Mouse (Mus musculus): Measurements from ENCODE around the gene Krtap4-16.
"Not testable (repeated sequence)": the region's sequence is repeated elsewhere in the genome, so short reads cannot be mapped to it uniquely, and the experiment has no call there.

Krtap4-16 gene

DNA sequence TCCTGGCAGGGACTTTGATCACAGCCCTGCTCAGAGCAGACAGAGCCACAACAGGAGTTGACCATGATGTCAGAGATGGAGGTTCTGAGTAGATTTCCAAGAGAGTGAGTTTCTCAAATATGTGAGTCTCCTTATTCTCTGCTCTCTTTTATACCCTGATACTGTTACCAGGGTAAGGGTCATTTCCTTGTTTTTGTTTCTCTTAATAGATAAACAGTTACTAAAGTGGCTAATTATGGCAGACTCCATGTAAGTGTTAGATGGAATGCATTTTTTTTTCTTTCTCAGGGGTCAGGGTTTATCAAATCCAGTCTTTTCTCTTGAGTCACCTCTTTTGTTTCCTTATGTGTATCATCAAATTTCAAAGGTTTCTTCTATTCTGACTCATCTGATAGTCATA is at the start of gene Krtap4-16:
Gene Krtap4-16, minus strand, starts transcription at position 101 of the 400 bp plus-strand sequence.
- no peak for DNase-seq (ENCODE audit: low spot score)

DNA sequence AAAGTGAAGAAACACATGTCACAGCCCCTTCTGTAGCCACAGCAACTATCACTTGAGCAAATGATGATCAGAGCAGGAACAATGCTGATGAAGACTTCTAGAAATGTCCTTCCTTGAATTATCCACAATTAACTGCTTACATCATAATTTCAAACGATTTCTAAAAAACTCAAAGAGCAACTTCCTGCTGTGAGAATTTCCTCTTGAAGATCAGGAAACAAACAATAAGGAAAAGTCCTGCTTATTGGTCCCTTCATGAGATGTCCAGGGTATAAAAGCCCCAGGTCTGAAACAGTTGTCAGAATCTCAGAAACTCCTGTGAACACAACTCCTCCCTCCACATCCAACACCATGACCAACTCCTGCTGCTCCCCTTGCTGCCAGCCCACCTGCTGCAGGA is 27.5 kb upstream of the Krtap4-16 start, which contains the start of gene Gm11567:
Gene Gm11567, plus strand, starts transcription at position 301 of the 400 bp plus-strand sequence.
- DNase-seq (ENCODE audit: low spot score): not testable (repeated sequence)

DNA sequence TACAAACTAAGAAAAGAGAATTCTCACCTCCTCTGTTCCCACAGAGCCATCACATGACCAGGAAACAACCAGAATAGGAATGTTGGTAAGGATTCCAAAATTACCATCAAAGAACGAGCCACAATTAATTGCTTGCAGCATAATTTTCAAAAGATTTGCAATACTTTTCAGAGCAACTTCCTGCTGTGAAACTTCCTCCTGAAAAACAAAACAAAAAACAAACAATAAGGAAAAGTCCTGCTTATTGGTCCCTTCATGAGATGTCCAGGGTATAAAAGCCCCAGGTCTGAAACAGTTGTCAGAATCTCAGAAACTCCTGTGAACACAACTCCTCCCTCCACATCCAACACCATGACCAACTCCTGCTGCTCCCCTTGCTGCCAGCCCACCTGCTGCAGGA is 21.7 kb upstream of the Krtap4-16 start, which contains the start of gene Krtap9-1:
Gene Krtap9-1, plus strand, starts transcription at position 301 of the 400 bp plus-strand sequence.
- DNase-seq (ENCODE audit: low spot score): not testable (repeated sequence)

DNA sequence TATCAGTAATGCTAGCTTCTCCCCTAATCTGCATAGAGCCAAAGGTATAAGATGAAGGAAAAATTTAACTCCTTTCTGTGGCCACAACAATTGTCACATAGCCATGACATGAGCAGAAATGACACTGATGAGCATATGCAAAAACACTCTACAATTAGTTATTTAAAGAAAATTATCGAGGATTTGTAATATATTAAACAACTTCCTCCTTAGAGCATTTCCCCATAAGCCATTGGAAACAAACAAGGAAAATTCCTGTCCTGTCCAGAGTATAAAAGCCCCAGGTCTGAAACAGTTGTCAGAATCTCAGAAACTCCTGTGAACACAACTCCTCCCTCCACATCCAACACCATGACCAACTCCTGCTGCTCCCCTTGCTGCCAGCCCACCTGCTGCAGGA is 12.8 kb upstream of the Krtap4-16 start, which contains the start of gene Gm11559:
Gene Gm11559, plus strand, starts transcription at position 301 of the 400 bp plus-strand sequence.
- DNase-seq (ENCODE audit: low spot score): not testable (repeated sequence)

DNA sequence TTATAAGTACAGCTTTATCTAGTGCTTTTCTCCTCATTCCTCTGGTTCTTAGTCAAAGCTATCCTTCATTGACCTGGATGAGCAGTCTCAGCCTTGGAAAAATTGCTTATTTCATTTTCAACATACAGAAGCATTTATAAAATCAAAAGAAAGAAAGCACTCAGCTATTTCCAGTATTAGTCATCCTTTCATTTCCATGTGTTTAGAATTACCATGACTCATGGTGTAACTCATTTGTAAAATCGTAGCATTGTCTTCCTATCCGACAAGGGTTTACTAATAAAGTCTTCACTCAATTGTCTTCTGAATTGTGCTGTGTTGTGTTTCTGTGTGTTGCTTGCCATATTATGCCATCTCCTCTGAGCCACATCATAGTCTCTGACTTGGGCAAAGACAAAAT is 7.4 kb upstream of the Krtap4-16 start:
- DNase-seq (ENCODE audit: low spot score): no peak

DNA sequence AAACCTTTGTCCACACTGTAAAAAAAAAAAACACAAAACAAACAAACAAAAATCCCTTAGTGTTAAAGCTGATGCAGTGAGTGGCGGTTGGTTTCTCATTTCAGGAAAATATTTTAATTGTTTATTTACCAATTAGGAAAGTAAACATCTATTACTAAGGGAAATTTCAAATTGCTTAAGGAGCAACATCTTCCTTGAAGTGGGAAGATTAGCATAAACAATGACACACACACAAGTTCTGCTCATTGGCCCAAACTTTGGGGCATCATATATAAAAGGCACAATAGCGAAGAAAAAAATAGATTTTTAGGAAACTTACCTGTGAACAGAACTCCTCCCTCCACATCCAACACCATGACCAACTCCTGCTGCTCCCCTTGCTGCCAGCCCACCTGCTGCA is 6.2 kb upstream of the Krtap4-16 start, which contains the start of gene Gm11568:
Gene Gm11568, plus strand, starts transcription at position 301 of the 400 bp plus-strand sequence.
- DNase-seq (ENCODE audit: low spot score): no peak

DNA sequence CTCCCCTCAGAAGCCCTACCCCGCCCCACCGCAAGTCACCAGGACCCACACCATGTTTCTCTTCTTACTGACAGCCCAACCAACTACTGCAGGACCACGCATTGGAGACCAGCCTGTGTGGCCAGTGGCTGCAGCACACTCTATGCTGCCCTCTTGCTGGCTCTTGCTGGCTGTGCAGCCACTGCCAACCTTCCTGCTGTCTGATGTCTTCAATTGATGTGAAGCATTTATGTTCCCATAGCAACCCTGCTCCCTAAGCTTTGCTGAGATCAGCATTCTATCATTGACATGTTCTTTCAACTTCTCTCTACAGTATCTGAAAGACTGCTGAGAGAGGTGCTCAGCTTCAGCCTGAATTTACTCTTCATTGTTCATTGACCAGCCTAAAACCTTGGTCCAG is 2.7 kb upstream of the Krtap4-16 start:
- DNase-seq (ENCODE audit: low spot score): no peak

DNA sequence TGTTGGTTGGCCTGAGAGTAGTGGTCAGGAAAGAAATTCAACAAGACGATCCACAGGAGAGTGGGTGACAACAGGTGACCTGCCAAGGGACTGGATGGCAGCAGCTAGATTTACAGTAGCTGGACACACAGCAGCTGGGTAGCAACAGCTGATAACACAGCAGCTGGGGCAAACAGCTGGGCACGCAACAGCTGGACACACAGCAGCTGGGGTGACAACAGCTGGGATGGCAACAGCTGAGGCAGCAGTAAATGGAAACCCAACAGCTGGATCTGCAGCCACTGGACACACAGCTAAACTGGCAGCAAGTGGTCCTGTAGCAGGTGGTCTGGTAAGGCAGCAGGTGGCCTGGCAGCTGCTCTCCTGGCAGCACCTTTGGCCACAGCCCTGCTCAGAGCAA is 4.7 kb downstream of the Krtap4-16 start:
- DNase-seq (ENCODE audit: low spot score): no peak

DNA sequence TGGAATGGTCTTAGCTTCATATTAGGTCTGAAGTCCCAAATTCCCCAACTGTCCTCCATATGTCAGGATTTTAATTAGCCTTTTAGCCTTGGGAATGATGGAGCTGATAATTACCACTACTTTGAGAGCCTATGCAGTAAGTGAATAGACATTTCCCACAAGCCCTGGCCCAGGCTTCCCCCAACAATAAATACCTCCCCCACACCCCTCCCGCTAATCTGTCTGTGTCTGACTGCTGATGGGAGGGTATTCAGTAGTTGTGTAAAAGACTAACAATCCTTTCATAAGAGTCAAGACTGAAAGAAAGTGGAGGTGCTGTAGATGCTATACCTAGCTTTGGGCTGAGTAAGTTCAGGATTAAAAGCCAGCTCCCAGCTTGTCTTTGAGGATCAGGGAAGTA is 9.2 kb downstream of the Krtap4-16 start:
- no peak for DNase-seq (ENCODE audit: low spot score)

DNA sequence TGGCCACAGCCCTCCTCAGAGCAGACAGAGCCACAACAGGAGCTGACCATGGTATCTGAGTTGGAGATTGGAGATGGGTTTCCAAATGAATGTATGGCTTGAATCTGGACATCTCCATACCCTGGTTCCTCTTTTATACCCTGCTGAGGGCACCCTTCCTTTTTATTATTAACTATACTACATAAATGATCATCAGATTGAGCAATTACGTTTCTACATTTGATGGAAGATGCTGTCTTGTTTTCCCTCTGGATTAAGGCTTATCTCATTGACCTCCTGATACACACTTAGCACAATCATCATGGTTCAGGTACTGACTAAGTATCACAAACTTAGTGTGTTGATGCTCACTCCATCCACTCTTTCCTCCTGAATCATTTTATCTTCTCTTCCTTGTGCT is 13.4 kb downstream of the Krtap4-16 start, which contains the start of gene 2300003K06Rik:
Gene 2300003K06Rik, minus strand, starts transcription at position 101 of the 400 bp plus-strand sequence.
- no peak for DNase-seq (ENCODE audit: low spot score)

DNA sequence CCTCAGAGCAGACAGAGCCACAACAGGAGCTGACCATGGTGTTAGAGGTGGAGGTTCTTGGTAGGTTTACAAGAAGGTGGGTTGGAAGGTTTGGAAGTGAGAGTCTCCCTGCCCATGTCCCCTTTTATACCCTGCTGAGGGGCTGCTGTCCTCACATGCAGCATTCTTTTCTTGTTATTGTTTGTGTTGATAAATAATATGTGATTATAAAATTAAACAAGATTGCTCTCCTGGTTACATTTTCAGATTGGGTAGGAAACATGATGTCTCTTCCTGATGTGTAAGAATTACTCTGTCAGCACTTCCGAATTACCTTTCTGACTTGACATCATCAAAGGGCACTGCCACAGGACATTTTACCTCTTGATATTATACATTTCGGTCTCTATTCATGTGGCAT is 35.8 kb downstream of the Krtap4-16 start, which contains the start of gene Gm11564:
Gene Gm11564, minus strand, starts transcription at position 101 of the 400 bp plus-strand sequence.
- not testable (repeated sequence) for DNase-seq (ENCODE audit: low spot score)

DNA sequence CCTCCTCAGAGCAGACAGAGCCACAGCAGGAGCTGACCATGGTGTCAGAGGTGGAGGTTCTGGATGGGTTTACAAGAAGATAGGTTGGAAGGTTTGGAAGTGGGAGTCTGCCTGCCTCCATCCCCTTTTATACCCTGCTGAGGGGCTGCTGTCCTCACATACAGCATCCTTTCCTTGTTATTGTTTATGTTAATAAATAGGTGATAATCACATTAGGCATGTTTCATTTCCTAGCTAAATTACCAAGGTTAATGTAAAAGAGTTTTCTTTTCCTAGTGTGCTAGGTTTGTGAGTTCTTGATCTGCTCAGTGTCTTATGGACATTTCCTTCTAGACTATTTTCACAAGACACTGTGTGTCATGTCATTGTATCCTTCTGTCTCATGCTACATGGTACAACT is 41.6 kb downstream of the Krtap4-16 start, which contains the start of gene Krtap4-13:
Gene Krtap4-13, minus strand, starts transcription at position 101 of the 400 bp plus-strand sequence.
- DNase-seq (ENCODE audit: low spot score): not testable (repeated sequence)

DNA sequence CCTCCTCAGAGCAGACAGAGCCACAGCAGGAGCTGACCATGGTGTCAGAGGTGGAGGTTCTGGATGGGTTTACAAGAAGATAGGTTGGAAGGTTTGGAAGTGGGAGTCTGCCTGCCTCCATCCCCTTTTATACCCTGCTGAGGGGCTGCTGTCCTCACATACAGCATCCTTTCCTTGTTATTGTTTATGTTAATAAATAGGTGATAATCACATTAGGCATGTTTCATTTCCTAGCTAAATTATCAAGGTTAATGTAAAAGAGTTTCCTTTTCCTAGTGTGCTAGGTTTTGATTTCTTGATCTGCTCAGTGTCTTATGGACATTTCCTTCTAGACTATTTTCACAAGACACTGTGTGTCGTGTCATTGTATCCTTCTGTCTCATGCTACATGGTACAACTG is 47.1 kb downstream of the Krtap4-16 start, which contains the start of gene Gm11554:
Gene Gm11554, minus strand, starts transcription at position 101 of the 400 bp plus-strand sequence.
- DNase-seq (ENCODE audit: low spot score): not testable (repeated sequence)

Data from MN1 (cell line).